Mouse (Mus musculus) CD4-positive naive resting alpha-beta T cell, adult 76 days (primary cell): ENCODE data around the gene Vmn2r20. TPM values are rescaled to one million over a fixed set of nuclear protein-coding genes. Genes with fewer than 3 reads are reported as not detected.

Source experiments
- total RNA-seq: library from RNA; stranded (reverse); gene quantifications from one replicate; pipeline ENCODE4 v1.2.4, GENCODE M21; 2023

Gene Vmn2r20
- total RNA-seq: not detected

GRCm38 (mm10) chr6:123418016-123418415 is at the start of gene Vmn2r20:
Gene Vmn2r20 (minus strand): TSS chr6:123418116.

Other genes starting within 250 kb of the Vmn2r20 start
- not detected for gene Clec4b2, start 245.2 kb downstream of the Vmn2r20 start, total RNA-seq
- gene Clec4n, start 188.3 kb downstream of the Vmn2r20 start, total RNA-seq: 1.6 TPM
- 1.5 TPM for gene Clec4d, start 156.0 kb downstream of the Vmn2r20 start, total RNA-seq
- gene Clec4e, start 128.2 kb downstream of the Vmn2r20 start, total RNA-seq: 1.8 TPM
- gene Vmn2r19, start 109.8 kb downstream of the Vmn2r20 start, total RNA-seq: not detected
- gene Vmn2r21, start 115.3 kb upstream of the Vmn2r20 start, total RNA-seq: not detected
- gene Vmn2r22, start 232.6 kb upstream of the Vmn2r20 start, total RNA-seq: not detected